Mouse (Mus musculus): ENCODE results near the gene Capn11. TPM values are rescaled to one million over a fixed set of nuclear protein-coding genes. Genes with fewer than 3 reads are reported as not detected.

Capn11 gene
- total and polyA plus RNA-seq, 3 experiments = 0.03 TPM; not detected in 2

DNA sequence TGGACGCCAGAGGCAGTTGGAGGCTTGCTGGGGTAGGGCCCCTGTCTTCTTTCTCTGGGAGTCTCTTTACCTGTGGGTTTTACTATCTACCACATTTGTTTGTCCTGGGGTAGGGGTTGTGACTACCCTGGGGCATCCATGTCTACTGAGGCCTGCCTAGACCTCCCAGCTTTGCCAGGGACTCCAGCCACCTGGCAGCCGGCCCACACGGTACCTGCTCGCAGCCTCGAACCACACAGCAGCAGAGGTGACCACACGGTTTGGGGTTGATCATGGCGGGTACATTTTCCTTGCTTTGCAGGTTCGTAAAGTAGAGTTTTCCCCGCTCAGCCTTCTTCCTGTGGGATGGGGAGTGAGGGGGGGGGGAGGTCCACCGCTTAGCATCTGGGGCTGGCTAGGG is 8.4 kb upstream of the Capn11 start:
- DNase-seq (ENCODE audit: low read depth, low spot score) = no peak
- Histone ChIP-seq H3K4me3 (ENCODE audit: control insufficient read depth in 1 of 2, insufficient read depth in 1 of 2, low read depth in 2 of 2, low read length in 2 of 2) (no peak overlapping the region), H3K9me3 (replicated peaks; ENCODE audit: insufficient read depth, low read length) (no peaks in the 10 kb centered on the region), H3K36me3 (ENCODE audit: control insufficient read depth in 1 of 2, insufficient read depth in 2 of 2, low read length in 2 of 2) (no peaks in the 10 kb centered on the region; a peak in 1 of 4 replicates), H3K27ac (ENCODE audit: control insufficient read depth, low read depth, low read length) (no peak overlapping the region), H3K4me1 (ENCODE audit: control insufficient read depth in 1 of 2, insufficient read depth in 2 of 2, low read length in 2 of 2) (no peaks in the 10 kb centered on the region), H3K79me2 (ENCODE audit: control insufficient read depth, insufficient read depth, low read length, poor library complexity) (no peaks in the 10 kb centered on the region), H3K9ac (ENCODE audit: control insufficient read depth, low read depth, low read length, poor library complexity, severe bottlenecking) (no peak overlapping the region), H3K27me3 (ENCODE audit: control insufficient read depth in 1 of 2, insufficient read depth in 2 of 2, low read length in 2 of 2) (no peaks in the 10 kb centered on the region)
- TF ChIP-seq SIN3A (IDR thresholded peaks at IDR 0.05; ENCODE audit: low read length) = no peak
- TF ChIP-seq MYB (IDR thresholded peaks at IDR 0.05; ENCODE audit: low read depth, low read length) = no peak
- TF ChIP-seq MAZ (IDR thresholded peaks at IDR 0.05; ENCODE audit: low read depth, low read length) = no peak
- no peak for TF ChIP-seq TAL1 (IDR thresholded peaks at IDR 0.05; ENCODE audit: low read length)
- no peak for TF ChIP-seq KAT2A (conservative IDR thresholded peaks at IDR 0.05; ENCODE audit: low read depth, low read length)
- TF ChIP-seq GATA1 (IDR thresholded peaks at IDR 0.05; ENCODE audit: low read depth, low read length) = no peak
- TF ChIP-seq MYC (IDR thresholded peaks at IDR 0.05; ENCODE audit: low read depth, low read length) = no peak
- no peak for TF ChIP-seq TBP (IDR thresholded peaks at IDR 0.05; ENCODE audit: low read depth, low read length)
- TF ChIP-seq POLR2A (IDR thresholded peaks at IDR 0.05; ENCODE audit: control insufficient read depth in 1 of 2, insufficient read depth in 1 of 2, low read depth in 1 of 2, low read length in 2 of 2, poor library complexity in 1 of 2) = no peak
- TF ChIP-seq ZKSCAN1 (IDR thresholded peaks at IDR 0.05; ENCODE audit: low read depth, low read length) = no peak
- no peak for TF ChIP-seq CHD2 (IDR thresholded peaks at IDR 0.05; ENCODE audit: low read length)

DNA sequence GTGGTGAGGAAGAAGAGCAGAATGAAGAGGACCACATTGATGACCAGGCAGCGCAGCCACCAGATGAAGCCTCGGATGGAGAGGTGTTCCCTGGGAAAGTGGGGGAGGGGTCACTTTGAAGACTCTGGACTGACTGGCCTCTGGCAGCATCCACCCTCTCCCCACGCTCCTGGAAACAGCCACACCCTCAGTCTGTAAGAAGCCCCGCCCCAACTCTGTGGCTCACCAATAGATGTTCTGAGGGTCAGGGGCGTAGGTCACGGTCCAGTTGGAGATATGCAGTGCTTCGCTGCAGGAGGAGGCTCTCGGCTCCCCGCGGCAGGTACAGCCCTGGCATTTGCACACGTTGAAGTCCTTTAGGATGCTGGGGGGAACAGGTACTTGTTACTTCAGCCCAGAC is 7.0 kb upstream of the Capn11 start:
- Histone ChIP-seq H3K4me3 (ENCODE audit: control insufficient read depth in 1 of 2, insufficient read depth in 1 of 2, low read depth in 2 of 2, low read length in 2 of 2) (no peak overlapping the region), H3K9ac (ENCODE audit: control insufficient read depth, low read depth, low read length, poor library complexity, severe bottlenecking) (no peak overlapping the region), H3K27ac (ENCODE audit: control insufficient read depth, low read depth, low read length) (no peak overlapping the region), H3K4me1 (ENCODE audit: control insufficient read depth in 1 of 2, insufficient read depth in 2 of 2, low read length in 2 of 2) (no peaks in the 10 kb centered on the region), H3K9me3 (replicated peaks; ENCODE audit: insufficient read depth, low read length) (no peaks in the 10 kb centered on the region), H3K79me2 (ENCODE audit: control insufficient read depth, insufficient read depth, low read length, poor library complexity) (no peaks in the 10 kb centered on the region), H3K36me3 (ENCODE audit: control insufficient read depth in 1 of 2, insufficient read depth in 2 of 2, low read length in 2 of 2) (no peaks in the 10 kb centered on the region; a peak in 1 of 4 replicates), H3K27me3 (ENCODE audit: control insufficient read depth in 1 of 2, insufficient read depth in 2 of 2, low read length in 2 of 2) (no peaks in the 10 kb centered on the region)
- TF ChIP-seq ZNF384 (IDR thresholded peaks at IDR 0.05; ENCODE audit: low read depth, low read length) = no peak
- no peak for DNase-seq (ENCODE audit: low read depth, low spot score)

DNA sequence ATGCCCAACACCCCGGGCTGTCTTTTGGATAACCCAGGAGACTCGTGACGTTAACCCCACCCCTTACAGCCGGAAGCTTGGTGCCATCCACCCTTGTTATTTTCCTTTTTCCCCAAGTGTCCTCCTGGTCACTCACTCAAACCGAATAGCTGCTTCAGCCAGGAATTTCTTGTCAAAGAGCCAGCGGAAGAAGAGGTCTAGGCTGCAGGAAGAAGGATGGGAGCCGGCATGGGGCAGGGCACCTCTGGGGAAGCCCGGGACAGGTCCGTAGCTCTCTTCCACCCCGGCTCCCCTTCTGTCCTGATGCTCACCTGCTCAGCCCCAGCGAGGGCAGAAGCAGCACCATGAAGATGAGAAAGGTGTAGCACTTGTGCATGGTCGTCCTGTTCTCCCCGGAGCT is 5.5 kb upstream of the Capn11 start:
- no peaks in the 10 kb centered on the region; a peak in 1 of 4 replicates for H3K36me3 ChIP-seq (ENCODE audit: control insufficient read depth in 1 of 2, insufficient read depth in 2 of 2, low read length in 2 of 2)

More for the DNA sequence above, 5.5 kb upstream of the Capn11 start:
- no peak overlapping the region for H3K9ac ChIP-seq (ENCODE audit: control insufficient read depth, low read depth, low read length, poor library complexity, severe bottlenecking)
- H3K9me3 ChIP-seq (replicated peaks; ENCODE audit: insufficient read depth, low read length) = no peaks in the 10 kb centered on the region
- no peaks in the 10 kb centered on the region for H3K4me1 ChIP-seq (ENCODE audit: control insufficient read depth in 1 of 2, insufficient read depth in 2 of 2, low read length in 2 of 2)
- H3K4me3 ChIP-seq (ENCODE audit: control insufficient read depth in 1 of 2, insufficient read depth in 1 of 2, low read depth in 2 of 2, low read length in 2 of 2) = no peak overlapping the region
- no peaks in the 10 kb centered on the region for H3K27me3 ChIP-seq (ENCODE audit: control insufficient read depth in 1 of 2, insufficient read depth in 2 of 2, low read length in 2 of 2)
- H3K79me2 ChIP-seq (ENCODE audit: control insufficient read depth, insufficient read depth, low read length, poor library complexity) = no peaks in the 10 kb centered on the region
- no peak overlapping the region for H3K27ac ChIP-seq (ENCODE audit: control insufficient read depth, low read depth, low read length)
- TF ChIP-seq MYB (IDR thresholded peaks at IDR 0.05; ENCODE audit: low read depth, low read length) (no peak), MYC (IDR thresholded peaks at IDR 0.05; ENCODE audit: low read depth, low read length) (no peak), USF2 (IDR thresholded peaks at IDR 0.05; ENCODE audit: borderline replicate concordance in 1 of 2, insufficient read depth in 1 of 2, low read depth in 1 of 2, low read length in 2 of 2) (no peak), TAL1 (IDR thresholded peaks at IDR 0.05; ENCODE audit: low read length) (no peak), GATA1 (IDR thresholded peaks at IDR 0.05; ENCODE audit: low read depth, low read length) (no peak), POLR2AphosphoS5 (IDR thresholded peaks at IDR 0.05; ENCODE audit: borderline replicate concordance, low read depth, low read length) (no peak), ZNF384 (IDR thresholded peaks at IDR 0.05; ENCODE audit: low read depth, low read length) (no peak), TBP (IDR thresholded peaks at IDR 0.05; ENCODE audit: low read depth, low read length) (no peak), POLR2A (IDR thresholded peaks at IDR 0.05; ENCODE audit: control insufficient read depth in 1 of 2, insufficient read depth in 1 of 2, low read depth in 1 of 2, low read length in 2 of 2, poor library complexity in 1 of 2) (no peak), HCFC1 (IDR thresholded peaks at IDR 0.05; ENCODE audit: low read depth, low read length) (no peak), SIN3A (IDR thresholded peaks at IDR 0.05; ENCODE audit: low read length) (no peak), NRF1 (IDR thresholded peaks at IDR 0.05; ENCODE audit: insufficient read depth, low read depth, low read length, poor library complexity, severe bottlenecking) (no peak), MEF2A (IDR thresholded peaks at IDR 0.05; ENCODE audit: extremely low read depth, insufficient replicate concordance, low read depth, low read length, poor library complexity, severe bottlenecking) (no peak), SMC3 (IDR thresholded peaks at IDR 0.05; ENCODE audit: low read depth, low read length) (no peak), ETS1 (IDR thresholded peaks at IDR 0.05; ENCODE audit: low read depth, low read length) (no peak)
- no peak for DNase-seq (ENCODE audit: low read depth, low spot score)
